20 mouse cellular contexts compared by ENCODE assay signal in genomic region chr1:77316198-77316597, GRCm38 (mm10).
"Had no signal": no experiment of that assay in that cellular context is flagged by ENCODE, and none has a peak within 500 bp of the region (broad histone marks: within the 10 kb centered on the region; RNA-seq: fewer than 3 reads in every experiment).

No protein-coding gene starts in this region.

- H3K4me1 ChIP-seq: limb, embryonic 15.5 days; midbrain, embryonic 15.5 days; neural tube, embryonic 13.5 days had no signal

- ATAC-seq: liver, postnatal 0 days; lung, postnatal 0 days; midbrain, embryonic 15.5 days had no signal

- H3K4me2 ChIP-seq: limb, embryonic 15.5 days; liver, embryonic 11.5 days; lung, embryonic 14.5 days; midbrain, embryonic 12.5 days; midbrain, embryonic 15.5 days; neural tube, embryonic 13.5 days had no signal

- H3K9ac ChIP-seq: limb, embryonic 15.5 days; liver, embryonic 14.5 days; liver, postnatal 0 days; lung, embryonic 14.5 days; midbrain, embryonic 12.5 days; midbrain, embryonic 15.5 days; neural tube, embryonic 13.5 days had no signal

- H3K36me3 ChIP-seq: limb, embryonic 15.5 days; midbrain, embryonic 12.5 days; midbrain, embryonic 15.5 days; neural tube, embryonic 13.5 days had no signal

- H3K9me3 ChIP-seq: limb, embryonic 15.5 days; midbrain, embryonic 12.5 days; midbrain, embryonic 15.5 days; neural tube, embryonic 13.5 days had no signal

- H3K27ac ChIP-seq: left cerebral cortex, adult 2 months; limb, embryonic 15.5 days; liver, embryonic 14.5 days; macrophage; midbrain, embryonic 12.5 days; midbrain, embryonic 15.5 days; neural tube, embryonic 13.5 days had no signal

- H3K4me3 ChIP-seq: left cerebral cortex, adult 2 months; limb, embryonic 15.5 days; midbrain, embryonic 12.5 days; midbrain, embryonic 15.5 days; neural tube, embryonic 13.5 days had no signal

- H3K27me3 ChIP-seq: limb, embryonic 15.5 days; midbrain, embryonic 12.5 days; midbrain, embryonic 15.5 days had no signal

- DNase-seq: kidney, adult 18-20 months; kidney, adult 9 months; kidney, postnatal 14 days; layer of hippocampus, postnatal 36 days; liver, postnatal 0 days; lung, embryonic 14.5 days; retina, postnatal 1 day; right cerebral cortex, postnatal 25 days; spleen, adult 18-20 months; thymus, adult 18-20 months; thymus, postnatal 36 days had no signal
